Mouse (Mus musculus): ENCODE results near the gene Lmo4.

- TF ChIP-seq CTCF (IDR thresholded peaks at IDR 0.05; ENCODE audit: low read depth) (no peak), EP300 (IDR thresholded peaks at IDR 0.05; ENCODE audit: low read depth) (no peak)
Measured at GRCm38 (mm10) chr3:144202574-144203258, 2.3 kb downstream of the Lmo4 start.

All from heart, postnatal 0 days (tissue).